Mouse (Mus musculus): ENCODE data around the gene Rtp4.

Gene Rtp4

DNA sequence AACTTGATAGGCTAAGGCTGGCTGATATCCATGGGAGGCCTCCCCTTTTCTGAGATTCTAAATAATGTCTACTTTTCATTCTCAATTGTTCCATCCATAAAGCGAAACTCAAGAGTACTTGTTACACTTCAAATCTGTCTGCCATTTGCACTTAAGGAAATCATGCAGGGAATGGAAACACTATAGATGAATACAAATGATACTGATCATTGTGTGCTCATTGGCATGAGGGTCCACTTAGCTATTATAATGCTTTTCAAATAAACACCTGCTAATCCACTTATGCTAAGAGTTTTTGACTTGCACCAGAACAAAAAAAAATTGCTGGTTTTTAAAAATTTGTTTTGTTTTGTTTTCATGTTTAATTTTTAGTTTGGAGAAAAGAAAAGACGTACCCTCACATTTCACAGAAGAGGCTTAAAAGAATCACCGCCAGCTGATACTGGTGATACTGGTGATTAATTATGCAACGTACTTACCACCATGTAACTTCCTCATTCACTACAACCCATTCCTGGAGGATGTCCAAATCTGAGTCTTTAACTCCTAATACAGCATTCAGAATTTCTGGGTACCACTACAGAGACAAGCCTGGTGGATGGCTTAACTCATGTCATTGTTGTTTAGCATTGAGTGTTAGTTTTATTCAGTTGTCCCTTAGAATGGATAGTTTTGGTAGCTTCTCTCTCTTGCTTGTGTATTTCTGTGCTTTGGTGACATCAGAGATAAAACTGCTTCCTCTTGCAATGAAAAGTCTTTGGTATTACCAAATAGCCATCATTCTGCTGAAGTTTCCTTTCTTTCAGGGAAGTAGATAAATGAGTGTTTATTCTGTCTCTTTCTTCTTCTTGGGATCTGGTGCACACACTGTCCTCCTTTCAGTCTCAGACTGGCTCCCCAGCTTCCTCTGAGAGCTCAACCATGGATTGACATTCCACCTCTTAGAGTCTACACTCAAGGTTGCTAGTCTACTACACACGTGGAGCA is 71.3 kb downstream of the Rtp4 start:
- DNase-seq, result no peak

DNA sequence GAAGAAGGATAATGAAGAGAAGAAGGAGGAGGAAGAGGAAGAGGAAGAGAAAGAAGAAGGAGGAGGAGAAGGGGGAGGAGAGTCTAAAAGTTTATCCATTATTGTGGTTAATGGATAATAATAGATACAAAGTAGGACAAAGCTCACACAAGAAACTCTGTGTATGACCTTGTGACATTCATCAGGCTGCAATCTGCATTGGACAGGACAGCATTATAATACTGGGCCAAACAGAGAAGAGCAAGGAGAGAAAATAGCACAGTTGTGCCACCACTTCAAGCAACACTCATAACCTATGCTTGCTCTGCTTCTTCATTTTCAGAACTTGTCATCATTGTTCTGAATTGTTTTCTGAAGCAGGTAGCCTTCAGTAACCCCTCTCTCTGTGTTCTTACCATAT is 72.4 kb downstream of the Rtp4 start:
- DNase-seq, result no peak

DNA sequence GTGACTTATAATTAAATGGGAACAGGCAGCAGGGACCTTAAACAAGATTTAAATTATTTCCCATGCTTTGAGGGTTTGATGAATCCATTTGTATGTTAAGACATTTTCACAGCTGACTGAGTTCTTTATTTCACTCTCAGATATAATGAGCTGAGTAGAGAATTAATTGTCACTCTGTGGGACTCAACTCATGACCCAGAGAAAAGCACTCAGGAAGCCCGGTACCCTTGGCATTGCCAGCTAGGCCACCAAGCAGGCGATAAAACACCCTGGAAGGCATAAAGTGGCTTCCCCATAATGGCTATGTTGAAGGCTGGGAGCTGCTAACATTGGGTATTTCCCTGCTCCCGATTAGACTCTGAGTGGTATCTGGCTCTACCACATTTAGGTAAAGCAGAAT is 76.6 kb downstream of the Rtp4 start:
- DNase-seq, result no peak

DNA sequence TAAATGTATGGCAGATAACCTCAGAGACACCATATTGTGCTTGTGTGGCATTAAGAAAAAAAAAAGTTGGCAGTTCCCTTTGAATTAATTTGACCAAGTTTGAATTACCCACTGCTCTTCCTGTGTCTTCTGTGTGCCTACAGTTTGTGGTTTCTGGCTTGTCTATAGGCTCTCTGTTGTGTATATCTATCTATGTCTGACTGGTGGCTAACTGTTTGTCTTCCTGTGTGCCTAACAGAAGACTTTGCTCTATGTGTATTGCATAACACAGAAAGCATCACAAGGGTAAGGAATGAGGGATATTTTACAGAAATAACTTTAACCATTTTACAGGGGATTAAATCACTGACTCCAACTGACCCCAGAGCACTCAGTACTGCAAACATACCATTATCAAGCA is 77.9 kb downstream of the Rtp4 start:
- no peak for DNase-seq

DNA sequence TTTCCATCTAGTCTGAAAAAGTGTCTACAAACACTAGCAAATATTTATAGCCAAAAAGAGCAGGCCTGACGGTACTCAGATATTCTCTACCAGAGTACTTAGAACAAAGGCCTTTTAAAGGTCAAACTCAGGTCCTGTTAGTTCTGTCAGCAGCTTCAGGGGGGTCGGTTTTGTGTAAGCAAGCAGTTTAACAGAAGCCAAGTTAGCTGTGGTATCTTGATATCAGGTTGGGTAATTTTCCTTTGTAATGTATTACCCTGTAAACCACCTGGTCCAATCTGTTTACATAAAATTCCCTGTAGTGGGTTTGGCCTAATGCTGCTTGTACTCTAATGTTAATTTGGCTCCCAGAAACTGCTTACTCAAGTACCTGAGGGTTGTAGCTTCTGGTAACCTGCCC is 86.1 kb downstream of the Rtp4 start:
- no peak for DNase-seq

DNA sequence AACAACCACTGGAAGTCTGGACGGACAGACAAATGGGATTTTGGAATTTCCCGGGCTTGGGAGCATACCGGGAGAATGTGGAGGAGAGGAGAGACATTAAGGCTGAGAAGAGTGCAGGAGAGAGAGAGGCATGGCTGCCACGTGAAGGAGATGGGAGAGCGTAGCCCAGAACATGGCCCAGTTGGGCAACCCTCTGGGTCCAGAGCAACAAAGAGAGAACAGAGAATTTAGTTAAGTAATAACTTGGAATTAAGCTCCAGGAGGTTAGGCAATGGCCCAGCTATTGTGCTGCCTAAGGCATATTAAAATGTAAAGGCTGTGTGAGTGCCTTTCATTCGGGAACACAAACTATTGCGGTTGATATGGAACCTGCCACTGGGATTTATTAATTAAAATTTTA is 86.6 kb downstream of the Rtp4 start:
- DNase-seq, result no peak

DNA sequence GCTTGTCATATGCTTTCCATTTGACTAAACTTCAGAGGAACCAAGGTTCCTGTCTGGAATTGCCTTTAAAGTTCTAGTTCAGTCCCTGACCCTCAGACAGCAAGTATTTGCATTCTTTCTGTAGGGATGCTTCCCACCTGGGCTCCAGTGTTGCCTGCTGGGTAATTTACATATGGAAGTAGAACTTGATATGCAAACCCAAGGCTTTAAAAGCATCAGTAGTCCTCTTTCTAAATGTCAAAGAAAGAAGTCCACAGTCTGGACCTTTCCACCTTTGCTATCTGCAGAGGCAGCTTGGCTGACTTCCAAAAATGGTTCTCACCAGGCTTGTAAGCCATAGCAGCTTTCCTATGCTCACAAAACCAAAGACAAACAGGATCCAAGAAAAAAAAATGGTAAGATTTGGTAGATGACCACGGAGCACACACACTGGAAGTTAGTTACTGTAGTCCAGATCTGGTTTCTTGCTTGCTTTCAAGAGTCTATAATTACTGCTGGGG is 87.9 kb downstream of the Rtp4 start:
- no peak for DNase-seq

DNA sequence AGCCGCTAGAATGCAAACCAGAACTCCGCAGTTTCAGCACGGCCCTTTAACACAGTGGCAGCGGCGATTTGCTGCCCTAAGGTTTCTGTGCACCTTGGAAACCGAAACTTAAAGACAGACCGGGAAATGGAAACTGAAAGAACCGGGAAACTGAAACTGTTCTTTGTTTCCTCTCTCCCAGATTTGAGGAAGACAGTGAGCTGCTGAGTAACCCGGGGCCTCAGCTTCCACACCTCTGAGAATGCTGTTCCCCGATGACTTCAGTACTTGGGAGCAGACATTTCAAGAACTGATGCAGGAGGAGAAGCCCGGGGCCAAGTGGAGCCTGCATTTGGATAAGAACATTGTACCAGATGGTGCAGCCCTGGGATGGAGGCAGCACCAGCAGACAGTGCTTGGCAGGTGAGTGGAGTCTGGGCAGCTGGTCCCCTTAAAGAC is 89.7 kb downstream of the Rtp4 start:
- DNase-seq, result peak; percentile 26 to 44

DNA sequence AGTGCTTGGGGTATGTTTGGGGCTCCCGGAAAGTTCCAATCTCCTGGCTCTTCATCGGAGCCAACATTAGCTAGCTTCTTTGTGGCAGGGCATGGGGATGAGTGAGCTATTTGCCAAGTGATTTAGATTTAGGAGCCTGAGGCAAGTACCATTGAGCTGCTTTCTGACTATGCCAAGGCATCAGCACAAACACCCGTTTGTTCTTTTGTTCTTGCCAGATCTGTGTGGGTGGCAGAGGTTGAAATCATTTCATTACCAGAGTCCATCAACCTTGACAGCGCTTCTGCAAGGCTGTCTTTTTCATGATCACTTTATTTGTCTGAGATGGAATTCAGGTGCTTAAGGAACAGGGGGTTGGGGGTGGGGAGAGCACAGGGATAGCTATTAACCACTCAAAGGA is 104.1 kb downstream of the Rtp4 start:
- no peak for DNase-seq

DNA sequence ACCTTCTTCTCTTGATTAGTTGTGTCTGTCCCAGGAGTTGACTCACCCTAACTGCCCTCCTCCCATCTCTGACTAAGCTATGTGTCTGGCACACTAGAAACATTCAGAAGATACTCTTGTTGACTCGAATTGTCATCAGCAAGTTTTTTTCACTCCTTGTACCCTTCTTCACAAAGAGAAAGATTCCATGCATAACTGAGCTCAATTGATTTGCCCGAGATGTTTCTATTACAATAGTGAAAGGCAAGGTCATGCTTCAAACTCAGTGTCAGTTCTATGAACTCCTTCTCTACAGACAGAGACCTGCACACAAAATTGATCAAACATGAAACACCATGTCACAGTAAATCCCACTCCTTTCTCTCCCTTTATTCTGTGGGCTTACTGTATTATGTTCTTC is 111.4 kb downstream of the Rtp4 start:
- DNase-seq, result no peak

DNA sequence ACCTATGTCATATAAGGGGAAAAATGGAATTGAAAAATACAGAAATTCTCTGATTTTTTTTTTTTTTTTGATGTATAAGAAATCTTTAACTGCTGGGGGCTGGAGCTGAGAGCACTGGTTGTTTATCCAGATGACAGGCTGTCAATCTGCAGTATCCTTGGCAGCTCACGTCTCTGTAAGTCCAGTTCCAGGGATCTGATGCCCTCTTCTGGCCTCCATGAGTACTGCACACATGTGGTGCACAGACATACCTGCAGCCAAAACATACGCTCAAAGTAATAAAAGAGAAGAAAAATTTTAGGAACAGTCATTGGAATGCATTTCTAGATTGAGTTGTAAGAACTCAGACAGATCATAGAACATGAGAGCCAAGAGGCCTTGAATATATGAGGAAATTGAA is 112.6 kb downstream of the Rtp4 start:
- peak; percentile 21 for DNase-seq

DNA sequence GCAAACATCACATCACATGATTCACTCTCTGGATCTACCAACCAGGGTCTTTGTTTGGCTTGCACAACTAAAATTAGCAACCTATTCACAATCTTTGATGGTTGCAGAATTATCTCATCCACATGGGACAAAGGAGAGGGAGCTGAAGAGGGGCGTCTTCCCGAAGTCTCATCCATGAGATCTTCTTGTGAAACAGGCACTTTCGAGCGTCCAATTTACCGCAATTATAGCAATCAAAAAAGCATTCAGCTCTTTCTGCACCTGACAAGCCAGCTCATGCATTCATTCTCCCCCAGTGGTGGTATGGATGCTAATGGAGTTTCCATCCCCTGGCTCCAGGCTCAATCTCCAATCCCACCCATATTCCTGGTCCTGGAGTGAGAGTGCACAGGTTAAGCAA is 132.9 kb downstream of the Rtp4 start:
- no peak for DNase-seq

DNA sequence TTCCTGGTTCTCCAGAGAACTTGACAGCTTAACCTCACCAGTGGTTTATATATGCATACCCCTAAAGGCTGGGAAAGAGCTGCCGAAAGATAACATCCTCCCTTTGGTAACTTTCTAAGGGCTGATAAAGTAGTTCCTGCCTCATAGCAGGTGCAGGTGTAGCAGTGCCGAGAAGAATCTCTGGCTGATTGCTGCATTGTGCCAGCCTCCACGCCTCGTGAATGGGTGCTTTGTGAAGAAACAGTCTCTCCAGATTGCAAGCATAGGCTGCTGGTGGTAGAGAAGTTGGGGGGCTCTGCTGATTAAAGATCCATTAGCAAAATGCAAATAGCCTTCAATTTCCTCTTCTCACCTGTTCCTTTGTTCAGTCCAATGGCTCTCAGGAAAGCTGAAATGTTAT is 133.4 kb downstream of the Rtp4 start:
- no peak for DNase-seq

DNA sequence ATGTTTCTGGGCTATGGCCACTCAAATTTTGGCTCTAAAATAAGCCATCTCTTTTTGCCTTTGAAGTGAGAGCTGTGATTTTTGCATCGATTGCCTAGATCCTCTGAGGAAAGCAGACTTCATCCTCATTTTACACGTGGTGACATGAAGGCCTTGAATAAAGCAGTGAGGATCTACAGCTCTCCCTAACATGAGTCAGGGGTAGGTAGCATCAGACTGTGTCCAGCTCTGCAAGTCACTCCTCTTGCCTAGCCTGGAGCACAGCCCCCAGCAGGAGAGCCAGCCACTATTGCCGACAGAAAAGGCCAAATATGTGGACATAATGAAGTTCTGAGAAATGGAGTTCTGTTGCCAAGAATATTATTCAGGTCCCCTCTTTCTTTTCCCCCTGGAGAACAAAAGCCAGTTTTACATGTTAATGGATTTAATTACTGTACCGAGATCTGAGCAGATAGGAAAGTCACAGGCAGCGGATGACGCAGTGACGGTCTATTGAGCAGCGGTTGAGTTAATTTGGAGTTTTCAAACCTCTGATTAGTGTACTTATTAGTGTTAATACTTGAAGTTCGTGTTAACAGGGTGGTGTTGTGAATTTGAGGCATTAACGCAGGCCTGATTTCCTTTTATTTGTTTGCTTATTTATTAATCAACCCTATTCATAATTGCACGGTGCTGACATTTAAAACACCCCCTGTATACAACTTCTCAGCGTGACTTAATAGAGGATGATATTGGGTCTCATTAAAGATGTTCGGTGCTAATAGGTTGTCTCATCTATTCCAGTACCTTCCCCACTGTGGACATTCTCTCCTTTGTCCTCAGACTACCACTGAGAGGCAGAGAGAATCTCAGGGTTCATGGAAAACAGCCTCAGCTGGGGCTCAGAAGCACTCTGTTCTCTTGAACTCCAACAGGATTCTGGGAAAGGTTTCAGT is 139.8 kb downstream of the Rtp4 start:
- no peak for DNase-seq

Data from thymus, postnatal 36 days (tissue).